Mouse (Mus musculus) spleen, postnatal 4 days (tissue): ENCODE data around the gene Ngdn.
"Not testable (repeated sequence)": the region's sequence is repeated elsewhere in the genome, so short reads cannot be mapped to it uniquely, and the experiment has no call there.

ENCODE experiments used
- DNase-seq, 2 experiments: peaks; one replicate each; pipeline ENCODE4 v3.0.0; 2022; ENCODE audit warnings: low spot score in 2 of 2

Gene Ngdn

GRCm38 (mm10) chr14:55014991-55015766, at the start of gene Ngdn:
TSS of gene Ngdn (plus strand) at chr14:55015454.
- peak; percentile 96 to 99 for DNase-seq

- no peak for DNase-seq
Measured at GRCm38 (mm10) chr14:54965631-54966030, 49.6 kb upstream of the Ngdn start.

- DNase-seq: no peak
Measured at GRCm38 (mm10) chr14:54966320-54966977, 48.8 kb upstream of the Ngdn start, which contains the start of gene Myh6. TSS of gene Myh6 (minus strand) at chr14:54966927.

- no peak for DNase-seq
Measured at GRCm38 (mm10) chr14:54967874-54968273, 47.4 kb upstream of the Ngdn start.

- no peak for DNase-seq
Measured at GRCm38 (mm10) chr14:54968344-54968743, 46.9 kb upstream of the Ngdn start.

GRCm38 (mm10) chr14:54972786-54973185, 42.5 kb upstream of the Ngdn start:
- DNase-seq: not testable (repeated sequence)

GRCm38 (mm10) chr14:54974068-54974791, 41.0 kb upstream of the Ngdn start:
- DNase-seq: no peak

- no peak for DNase-seq
Measured at GRCm38 (mm10) chr14:54976633-54977032, 38.6 kb upstream of the Ngdn start, which contains the start of gene Gm17428. TSS of gene Gm17428 (plus strand) at chr14:54976933.

- no peak for DNase-seq
Measured at GRCm38 (mm10) chr14:54978664-54979063, 36.6 kb upstream of the Ngdn start.

- DNase-seq: no peak
Measured at GRCm38 (mm10) chr14:54981934-54982333, 33.3 kb upstream of the Ngdn start.

GRCm38 (mm10) chr14:54988350-54988874, 26.8 kb upstream of the Ngdn start:
- DNase-seq: not testable (repeated sequence)

- DNase-seq: no peak
Measured at GRCm38 (mm10) chr14:54988882-54989281, 26.4 kb upstream of the Ngdn start.

GRCm38 (mm10) chr14:54989886-54990441, 25.3 kb upstream of the Ngdn start:
- DNase-seq: no peak

- DNase-seq: no peak
Measured at GRCm38 (mm10) chr14:54992196-54992595, 23.1 kb upstream of the Ngdn start.

- DNase-seq: no peak
Measured at GRCm38 (mm10) chr14:54993636-54994035, 21.6 kb upstream of the Ngdn start.

- no peak for DNase-seq
Measured at GRCm38 (mm10) chr14:54994136-54994868, 21.0 kb upstream of the Ngdn start, which contains the start of gene Myh7. TSS of gene Myh7 (minus strand) at chr14:54994626.

- no peak for DNase-seq
Measured at GRCm38 (mm10) chr14:54994869-54995186, 20.4 kb upstream of the Ngdn start.

- no peak for DNase-seq
Measured at GRCm38 (mm10) chr14:54995457-54996138, 19.7 kb upstream of the Ngdn start.

- DNase-seq: no peak
Measured at GRCm38 (mm10) chr14:54996793-54997192, 18.5 kb upstream of the Ngdn start.

GRCm38 (mm10) chr14:54997297-54997696, 18.0 kb upstream of the Ngdn start:
- DNase-seq: no peak

GRCm38 (mm10) chr14:54998680-54999079, 16.6 kb upstream of the Ngdn start:
- DNase-seq: no peak
